Comparison of ENCODE assay signal across 17 mouse cellular contexts in the genomic region with DNA sequence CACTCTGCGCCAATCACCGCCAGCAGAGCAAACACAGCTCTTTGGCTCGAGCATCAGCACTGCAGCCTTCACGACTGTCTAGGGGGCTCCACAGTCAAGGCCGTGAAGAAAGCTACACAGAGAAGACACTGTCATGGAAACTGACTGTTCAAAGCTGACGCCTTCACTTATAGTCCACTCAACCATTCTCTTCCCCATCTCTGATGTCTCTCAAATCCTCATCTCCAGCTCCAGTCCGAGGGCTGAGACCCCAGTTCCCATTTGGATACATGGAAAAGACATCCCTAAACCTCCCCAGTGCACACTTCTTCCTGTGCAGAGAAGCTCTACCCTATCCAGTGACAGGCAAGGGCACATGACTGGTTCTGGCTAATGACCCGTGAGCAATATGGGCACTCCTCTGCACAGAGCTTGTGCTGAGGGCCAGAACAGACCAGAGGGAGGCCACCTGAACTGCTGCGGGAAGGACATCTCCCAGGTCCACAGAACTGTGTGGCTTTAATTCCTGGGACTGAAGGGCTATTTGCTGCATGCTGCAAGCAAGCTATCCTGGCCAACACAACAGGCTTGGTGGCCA. TPM values are rescaled to one million over a fixed set of nuclear protein-coding genes. Genes with fewer than 3 reads are reported as not detected.
DNase-seq lines count a peak whose midpoint lies in the region; ATAC-seq and TF ChIP-seq lines count a peak whose summit lies in the region.
"Had no signal": no experiment of that assay in that cellular context is flagged by ENCODE, and none has a peak within 500 bp of the region (broad histone marks: within the 10 kb centered on the region; RNA-seq: fewer than 3 reads in every experiment).

No protein-coding gene starts in this region.

- H3K27me3 ChIP-seq in heart, embryonic 11.5 days (ENCODE audit: control insufficient read depth, insufficient read depth, low read length): no peaks in the 10 kb centered on the region
- H3K27me3 ChIP-seq in hindbrain, embryonic 13.5 days: no peaks in the 10 kb centered on the region
- H3K27me3 ChIP-seq in hindbrain, postnatal 0 days (ENCODE audit: insufficient read depth, low read length): no peaks in the 10 kb centered on the region
- H3K27me3 ChIP-seq in midbrain, embryonic 10.5 days (ENCODE audit: low read depth, poor library complexity, severe bottlenecking): no peaks in the 10 kb centered on the region
- H3K27me3 ChIP-seq in midbrain, embryonic 14.5 days (ENCODE audit: control insufficient read depth, insufficient read depth, low read length): no peaks in the 10 kb centered on the region
- H3K27me3 ChIP-seq: embryonic facial prominence, embryonic 15.5 days had no signal

- H3K4me3 ChIP-seq in heart, embryonic 11.5 days (ENCODE audit: low read depth, low read length): no peak overlapping the region
- H3K4me3 ChIP-seq in hindbrain, embryonic 13.5 days: no peak overlapping the region
- no peak overlapping the region for H3K4me3 ChIP-seq in hindbrain, postnatal 0 days (ENCODE audit: low read length)
- H3K4me3 ChIP-seq in midbrain, embryonic 10.5 days: no peak overlapping the region
- H3K4me3 ChIP-seq in midbrain, embryonic 14.5 days (replicated peaks; ENCODE audit: low read depth, low read length): no peak overlapping the region
- H3K4me3 ChIP-seq: embryonic facial prominence, embryonic 15.5 days; gastrocnemius, adult 2 months; layer of hippocampus, adult 2 months had no signal

- intact Hi-C loops in heart, postnatal 25 days (cut with DNase I): no loop called here

- no peak overlapping the region for H3K9ac ChIP-seq in heart, embryonic 11.5 days (ENCODE audit: low read depth, low read length)
- H3K9ac ChIP-seq in hindbrain, embryonic 13.5 days: no peak overlapping the region
- H3K9ac ChIP-seq in hindbrain, postnatal 0 days (replicated peaks; ENCODE audit: low read length): no peak overlapping the region
- no peak overlapping the region for H3K9ac ChIP-seq in midbrain, embryonic 14.5 days (replicated peaks; ENCODE audit: low read length)
- H3K9ac ChIP-seq: embryonic facial prominence, embryonic 15.5 days; liver, postnatal 0 days had no signal

- peak; percentile 39 for DNase-seq in adrenal gland, adult 2 months
- no peak for DNase-seq in adrenal gland, postnatal 10 days
- no peak for DNase-seq in heart, postnatal 25 days (ENCODE audit: low spot score)
- no peak for DNase-seq in hindbrain, postnatal 0 days (ENCODE audit: low spot score)
- DNase-seq in midbrain, embryonic 10.5 days (ENCODE audit: low spot score): no peak
- DNase-seq in midbrain, embryonic 14.5 days: no peak
- DNase-seq: cerebellum, postnatal 14 days; embryo, embryonic 11 days; gastrocnemius, adult 2 months; kidney, adult 9 months; liver; liver, postnatal 0 days had no signal

- H3K4me2 ChIP-seq in heart, embryonic 11.5 days: no peak overlapping the region
- H3K4me2 ChIP-seq in hindbrain, embryonic 13.5 days: no peak overlapping the region
- H3K4me2 ChIP-seq in hindbrain, postnatal 0 days (ENCODE audit: low read depth, low read length): no peak overlapping the region
- H3K4me2 ChIP-seq in midbrain, embryonic 14.5 days (ENCODE audit: low read length): no peak overlapping the region
- H3K4me2 ChIP-seq: embryonic facial prominence, embryonic 15.5 days had no signal

- peaks cover 71% of the 10 kb centered on the region for H3K4me1 ChIP-seq in heart, embryonic 11.5 days (ENCODE audit: control insufficient read depth, insufficient read depth, low read length)
- H3K4me1 ChIP-seq in hindbrain, embryonic 13.5 days (replicated peaks): peaks cover 34% of the 10 kb centered on the region
- 0 out of 2 replicates have a peak, but pooled peaks cover 3% of the 10 kb centered on the region for H3K4me1 ChIP-seq in hindbrain, postnatal 0 days (ENCODE audit: insufficient read depth, low read length)
- peaks cover 41% of the 10 kb centered on the region for H3K4me1 ChIP-seq in midbrain, embryonic 10.5 days
- H3K4me1 ChIP-seq in midbrain, embryonic 14.5 days (ENCODE audit: control insufficient read depth, insufficient read depth, low read length): peaks cover 14% of the 10 kb centered on the region; the same call in 1 of the 2 replicates

- no peaks in the 10 kb centered on the region for H3K36me3 ChIP-seq in heart, embryonic 11.5 days (ENCODE audit: control insufficient read depth, insufficient read depth, low read length)
- H3K36me3 ChIP-seq in hindbrain, embryonic 13.5 days: no peaks in the 10 kb centered on the region
- H3K36me3 ChIP-seq in hindbrain, postnatal 0 days (ENCODE audit: insufficient read depth, low read length): no peaks in the 10 kb centered on the region
- H3K36me3 ChIP-seq in midbrain, embryonic 10.5 days: peaks cover 3% of the 10 kb centered on the region; the same call in 1 of the 2 replicates
- no peaks in the 10 kb centered on the region for H3K36me3 ChIP-seq in midbrain, embryonic 14.5 days (ENCODE audit: control insufficient read depth, insufficient read depth, low read length)
- H3K36me3 ChIP-seq: embryonic facial prominence, embryonic 15.5 days; G1E had no signal

- 71% methylated on average over 9 of the region's 9 CpGs for WGBS in heart, embryonic 11.5 days (ENCODE audit: insufficient replicate concordance)
- WGBS in hindbrain, embryonic 13.5 days: 80% methylated on average over 9 of the region's 9 CpGs
- 75% methylated on average over 9 of the region's 9 CpGs for WGBS in hindbrain, postnatal 0 days
- WGBS in midbrain, embryonic 10.5 days: 92% methylated on average over 9 of the region's 9 CpGs
- 83% methylated on average over 9 of the region's 9 CpGs for WGBS in midbrain, embryonic 14.5 days

- no peak for ATAC-seq in heart, embryonic 11.5 days (replicated peaks; ENCODE audit: insufficient number of reproducible peaks, low FRiP score, low TSS enrichment)
- 0 out of 2 replicates have a peak, but pooled peaks have one; percentile 52 for ATAC-seq in hindbrain, embryonic 13.5 days (ENCODE audit: low FRiP score)
- ATAC-seq in hindbrain, postnatal 0 days: no peak
- no peak for ATAC-seq in midbrain, embryonic 14.5 days (ENCODE audit: low FRiP score, low TSS enrichment)
- ATAC-seq: liver, postnatal 0 days had no signal

- H3K27ac ChIP-seq in heart, embryonic 11.5 days (ENCODE audit: low read depth, low read length): peak overlapping the region; percentile 55; the same call in 1 of the 2 replicates
- H3K27ac ChIP-seq in hindbrain, embryonic 13.5 days: 0 out of 2 replicates have a peak overlapping the region, but pooled peaks have one; percentile 12
- no peak overlapping the region for H3K27ac ChIP-seq in hindbrain, postnatal 0 days
- peak overlapping the region; percentile 30; the same call in 1 of the 2 replicates for H3K27ac ChIP-seq in midbrain, embryonic 10.5 days (replicated peaks)
- no peak overlapping the region for H3K27ac ChIP-seq in midbrain, embryonic 14.5 days (replicated peaks; ENCODE audit: low read depth, low read length)
- H3K27ac ChIP-seq: embryonic facial prominence, embryonic 15.5 days; gastrocnemius, adult 2 months; layer of hippocampus, adult 2 months had no signal

- TF ChIP-seq CTCF in hindbrain, postnatal 0 days (IDR thresholded peaks at IDR 0.05; ENCODE audit: low read depth): no peak

- H3K9me3 ChIP-seq in heart, embryonic 11.5 days (replicated peaks; ENCODE audit: control insufficient read depth, low read length): no peaks in the 10 kb centered on the region
- no peaks in the 10 kb centered on the region for H3K9me3 ChIP-seq in hindbrain, embryonic 13.5 days
- H3K9me3 ChIP-seq in hindbrain, postnatal 0 days (ENCODE audit: low read length): no peaks in the 10 kb centered on the region
- H3K9me3 ChIP-seq in midbrain, embryonic 10.5 days (replicated peaks): no peaks in the 10 kb centered on the region
- H3K9me3 ChIP-seq in midbrain, embryonic 14.5 days (ENCODE audit: control insufficient read depth, low read length): no peaks in the 10 kb centered on the region
- H3K9me3 ChIP-seq: embryonic facial prominence, embryonic 15.5 days had no signal

RNA-seq across cellular contexts. Expression of a gene that starts 38.2 kb away (rescaled TPM):
- total RNA-seq in adrenal gland, adult 2 months (2021): 10 to 100 TPM; 70.2 to 96.2 TPM
- 18.3 and 27.3 TPM in 2 replicates for polyA plus RNA-seq in adrenal gland, adult 2 months (2012; rRNA removed)
- total RNA-seq in adrenal gland, postnatal 10 days (2021): 10 to 100 TPM; 50.2 to 69.4 TPM
- polyA plus RNA-seq in heart, embryonic 11.5 days (2014; fragmentation: Nextera tagmentation; extraction: Ambion mirVana): 58.3 and 66.5 TPM in 2 replicates
- total RNA-seq in heart, postnatal 25 days (2021): 10 to 100 TPM; 81.3 to 83.2 TPM
- 36.8 and 39.4 TPM in 2 replicates for polyA plus RNA-seq in hindbrain, embryonic 13.5 days (2015; fragmentation: Nextera tagmentation; extraction: Ambion mirVana)
- total RNA-seq in hindbrain, postnatal 0 days (2014; rRNA removed): 24.2 and 30.8 TPM in 2 replicates
- polyA plus RNA-seq in hindbrain, postnatal 0 days (2015; fragmentation: Nextera tagmentation; extraction: Ambion mirVana): 38.4 and 40.2 TPM in 2 replicates
- 30.1 and 37.5 TPM in 2 replicates for polyA plus RNA-seq in midbrain, embryonic 10.5 days (2016; fragmentation: Nextera tagmentation; extraction: Ambion mirVana)
- 29.3 and 39.0 TPM in 2 replicates for polyA plus RNA-seq in midbrain, embryonic 14.5 days (2014; fragmentation: Nextera tagmentation; extraction: Ambion mirVana)
- polyA plus RNA-seq: G1E had no signal

Comparison
In these comparisons a context has a peak if more than half of its experiments do, and no peak if none do; other contexts are left out.
1. H3K27ac ChIP-seq: peak in heart, embryonic 11.5 days (single experiment), hindbrain, embryonic 13.5 days (single experiment) and midbrain, embryonic 10.5 days (single experiment); none in hindbrain, postnatal 0 days (single experiment) and midbrain, embryonic 14.5 days (single experiment).